Mouse (Mus musculus): ENCODE measurements at regions not wholly inside any gene's neighbourhood (a gene's known extent, or its start where the extent isn't known, plus 50 kb on each side); places are given as distances from the start of the nearest gene placed in this dataset.

DNA sequence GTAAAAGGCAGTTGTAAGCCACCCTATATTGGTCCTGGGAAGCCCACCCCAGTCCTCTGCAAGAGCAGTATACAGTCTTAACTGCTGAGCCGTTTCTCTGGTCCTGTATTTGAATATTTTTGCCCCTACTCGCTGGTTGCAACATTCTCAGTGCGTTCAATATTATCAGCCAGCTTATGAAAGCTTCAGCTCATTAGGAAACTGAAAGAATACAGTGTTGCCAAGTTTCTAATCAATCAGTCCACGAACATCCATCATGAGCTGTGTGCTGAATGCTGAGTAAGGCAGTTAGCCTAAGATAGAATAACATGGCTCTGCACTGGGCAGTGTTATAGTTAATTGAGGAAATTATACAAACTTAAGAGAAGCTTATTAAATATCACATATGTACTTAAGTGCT is 148.7 kb downstream of the Tmem26 start:
- no peaks in the 10 kb centered on the region for H3K4me1 ChIP-seq (ENCODE audit: control insufficient read depth, insufficient read depth, low read length)
- H3K27ac ChIP-seq (ENCODE audit: low read depth, low read length): no peak overlapping the region
- WGBS (ENCODE audit: insufficient replicate concordance): 67% methylated on average over 4 of the region's 4 CpGs
- no peaks in the 10 kb centered on the region for H3K9me3 ChIP-seq (replicated peaks; ENCODE audit: control insufficient read depth, low read length)
- no peaks in the 10 kb centered on the region for H3K27me3 ChIP-seq (ENCODE audit: control insufficient read depth, insufficient read depth, low read length)
- ATAC-seq (replicated peaks; ENCODE audit: insufficient number of reproducible peaks, low FRiP score, low TSS enrichment): no peak
- H3K36me3 ChIP-seq (ENCODE audit: control insufficient read depth, insufficient read depth, low read length): no peaks in the 10 kb centered on the region
- H3K9ac ChIP-seq (ENCODE audit: low read depth, low read length): no peak overlapping the region
- no peak overlapping the region for H3K4me3 ChIP-seq (ENCODE audit: low read depth, low read length)
- no peak overlapping the region for H3K4me2 ChIP-seq

DNA sequence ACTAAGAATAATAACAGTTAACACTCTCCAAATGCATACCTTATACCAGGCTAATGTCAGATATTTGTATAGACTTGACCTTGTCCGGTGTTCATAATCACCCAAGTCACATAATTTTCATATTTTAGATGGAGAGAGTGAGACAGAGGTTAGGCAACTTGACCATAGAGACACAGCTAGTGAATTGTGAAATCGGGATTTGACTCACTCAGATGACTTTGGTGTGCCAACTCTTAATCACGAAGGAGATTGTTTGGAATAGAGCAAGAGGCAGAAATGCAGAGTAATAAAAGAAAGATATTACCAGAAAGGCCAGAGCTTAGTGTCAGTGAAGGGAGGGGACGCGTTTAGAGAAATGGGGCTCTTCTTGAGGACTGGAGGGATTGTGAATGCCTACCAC is 152.2 kb downstream of the Tmem26 start:
- Histone ChIP-seq H3K9ac (ENCODE audit: low read depth, low read length) (no peak overlapping the region), H3K36me3 (ENCODE audit: control insufficient read depth, insufficient read depth, low read length) (no peaks in the 10 kb centered on the region), H3K9me3 (replicated peaks; ENCODE audit: control insufficient read depth, low read length) (no peaks in the 10 kb centered on the region), H3K4me2 (no peak overlapping the region), H3K27me3 (ENCODE audit: control insufficient read depth, insufficient read depth, low read length) (no peaks in the 10 kb centered on the region), H3K4me1 (ENCODE audit: control insufficient read depth, insufficient read depth, low read length) (no peaks in the 10 kb centered on the region), H3K4me3 (ENCODE audit: low read depth, low read length) (no peak overlapping the region), H3K27ac (ENCODE audit: low read depth, low read length) (no peak overlapping the region)
- 86% methylated on average over 5 of the region's 5 CpGs for WGBS (ENCODE audit: insufficient replicate concordance)
- ATAC-seq (replicated peaks; ENCODE audit: insufficient number of reproducible peaks, low FRiP score, low TSS enrichment): no peak

DNA sequence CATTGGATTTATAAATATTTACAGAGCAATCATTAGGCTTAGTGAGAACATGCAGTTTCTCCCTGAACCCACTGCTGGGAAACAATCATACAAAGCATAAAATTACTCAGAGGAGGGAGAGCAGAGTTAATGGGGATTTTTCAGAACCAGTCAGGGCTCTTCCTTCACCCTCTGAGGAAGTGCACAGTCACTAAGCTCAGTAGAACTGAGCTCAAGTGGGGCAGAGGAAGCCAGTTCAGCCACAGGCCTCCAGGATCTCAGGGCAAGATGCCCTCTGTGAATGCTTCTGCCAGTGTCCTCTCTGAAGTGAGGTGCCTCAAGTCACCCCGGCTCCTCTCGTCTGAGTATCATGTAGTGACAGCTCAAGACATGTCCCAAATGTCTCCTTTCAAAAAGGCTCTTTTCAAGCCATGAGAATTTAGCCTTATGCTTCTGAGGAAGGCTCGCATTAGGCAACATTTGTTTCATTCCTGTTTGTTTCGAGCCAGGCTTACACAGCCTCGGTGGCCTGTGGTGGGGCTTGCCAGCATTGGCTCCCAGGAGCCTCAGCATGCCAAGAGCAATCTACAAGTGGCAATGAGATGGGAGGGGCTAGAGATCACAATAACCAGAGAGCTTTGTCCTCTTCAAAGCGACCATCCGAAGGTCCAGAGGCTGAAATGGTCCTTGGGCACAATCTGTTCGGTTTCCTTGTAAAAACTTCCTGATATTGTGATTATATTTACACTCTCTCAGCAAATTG is 169.8 kb downstream of the Tmem26 start:
- Histone ChIP-seq H3K36me3 (ENCODE audit: control insufficient read depth, insufficient read depth, low read length) (no peaks in the 10 kb centered on the region), H3K9me3 (replicated peaks; ENCODE audit: control insufficient read depth, low read length) (no peaks in the 10 kb centered on the region), H3K9ac (ENCODE audit: low read depth, low read length) (no peak overlapping the region), H3K27me3 (ENCODE audit: control insufficient read depth, insufficient read depth, low read length) (no peaks in the 10 kb centered on the region), H3K4me1 (ENCODE audit: control insufficient read depth, insufficient read depth, low read length) (0 out of 2 replicates have a peak, but pooled peaks cover 3% of the 10 kb centered on the region), H3K4me3 (ENCODE audit: low read depth, low read length) (no peak overlapping the region), H3K4me2 (no peak overlapping the region), H3K27ac (ENCODE audit: low read depth, low read length) (no peak overlapping the region)
- 58% methylated on average over 8 of the region's 8 CpGs for WGBS (ENCODE audit: insufficient replicate concordance)
- ATAC-seq (replicated peaks; ENCODE audit: insufficient number of reproducible peaks, low FRiP score, low TSS enrichment): no peak

DNA sequence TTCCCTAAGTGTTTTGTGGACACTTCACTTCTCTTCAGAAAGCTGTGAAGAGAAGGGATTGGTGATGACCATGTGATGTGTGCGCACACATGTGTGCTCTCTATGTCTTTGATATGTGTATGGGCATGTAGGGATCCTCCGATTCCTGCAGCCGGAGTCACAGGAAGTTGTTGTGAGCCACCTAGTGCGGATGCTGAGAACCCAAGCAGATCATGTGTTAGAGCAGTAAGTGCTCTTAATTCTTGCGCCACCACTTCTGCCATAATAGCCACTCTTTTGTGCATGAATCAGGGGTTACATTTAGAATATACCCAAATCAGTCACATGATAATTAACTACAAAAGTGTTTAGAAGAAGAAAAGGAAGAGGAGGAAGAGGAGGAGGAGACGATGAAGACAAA is 170.7 kb downstream of the Tmem26 start:
- Histone ChIP-seq H3K9ac (ENCODE audit: low read depth, low read length) (no peak overlapping the region), H3K27me3 (ENCODE audit: control insufficient read depth, insufficient read depth, low read length) (no peaks in the 10 kb centered on the region), H3K4me2 (no peak overlapping the region), H3K27ac (ENCODE audit: low read depth, low read length) (no peak overlapping the region), H3K36me3 (ENCODE audit: control insufficient read depth, insufficient read depth, low read length) (no peaks in the 10 kb centered on the region), H3K4me3 (ENCODE audit: low read depth, low read length) (no peak overlapping the region), H3K4me1 (ENCODE audit: control insufficient read depth, insufficient read depth, low read length) (0 out of 2 replicates have a peak, but pooled peaks cover 3% of the 10 kb centered on the region), H3K9me3 (replicated peaks; ENCODE audit: control insufficient read depth, low read length) (no peaks in the 10 kb centered on the region)
- WGBS (ENCODE audit: insufficient replicate concordance): 77% methylated on average over 6 of the region's 6 CpGs
- ATAC-seq (replicated peaks; ENCODE audit: insufficient number of reproducible peaks, low FRiP score, low TSS enrichment): no peak

DNA sequence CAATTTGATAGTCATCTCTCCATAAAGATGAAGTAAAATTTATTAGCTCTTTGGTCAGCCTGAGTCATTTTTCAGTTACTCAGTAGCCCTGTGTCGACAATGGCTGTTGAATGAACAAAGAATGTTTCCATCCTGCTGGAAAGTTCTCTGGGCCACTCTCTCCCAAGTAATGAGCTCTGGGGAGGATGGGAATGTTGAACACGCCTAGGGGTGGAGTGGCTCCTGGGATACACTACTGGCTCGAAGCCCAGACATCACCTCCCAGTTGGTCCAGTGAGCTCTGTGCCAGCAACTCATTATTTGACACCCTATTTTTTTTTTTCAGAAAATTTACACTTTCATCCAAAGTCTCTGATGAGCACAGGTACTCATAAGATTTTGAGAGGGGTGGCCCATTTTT is 174.1 kb downstream of the Tmem26 start:
- 68% methylated on average over 3 of the region's 3 CpGs for WGBS (ENCODE audit: insufficient replicate concordance)
- Histone ChIP-seq H3K4me2 (no peak overlapping the region), H3K4me3 (ENCODE audit: low read depth, low read length) (no peak overlapping the region), H3K36me3 (ENCODE audit: control insufficient read depth, insufficient read depth, low read length) (no peaks in the 10 kb centered on the region), H3K9ac (ENCODE audit: low read depth, low read length) (no peak overlapping the region), H3K4me1 (ENCODE audit: control insufficient read depth, insufficient read depth, low read length) (0 out of 2 replicates have a peak, but pooled peaks cover 3% of the 10 kb centered on the region), H3K27ac (ENCODE audit: low read depth, low read length) (no peak overlapping the region), H3K27me3 (ENCODE audit: control insufficient read depth, insufficient read depth, low read length) (no peaks in the 10 kb centered on the region), H3K9me3 (replicated peaks; ENCODE audit: control insufficient read depth, low read length) (no peaks in the 10 kb centered on the region)
- ATAC-seq (replicated peaks; ENCODE audit: insufficient number of reproducible peaks, low FRiP score, low TSS enrichment): no peak

DNA sequence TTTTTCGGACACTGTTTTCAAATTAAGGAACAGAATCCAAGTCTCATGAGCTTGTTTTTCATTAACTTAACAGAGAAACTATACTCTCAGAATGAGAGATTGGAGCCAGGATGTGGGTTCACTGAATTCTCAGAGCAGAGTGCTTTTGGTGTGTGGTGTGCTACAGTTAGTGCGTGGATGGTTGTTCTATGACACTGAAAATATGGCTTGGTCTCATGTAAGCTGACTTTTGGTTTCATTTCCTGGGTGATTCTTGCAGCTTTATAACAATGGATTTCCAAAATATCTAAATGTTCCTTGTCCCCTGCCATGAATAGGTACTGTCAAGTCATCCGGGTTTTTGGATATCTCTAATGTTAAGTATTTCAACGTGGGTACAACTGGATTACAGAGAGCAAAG is 177.7 kb downstream of the Tmem26 start:
- WGBS (ENCODE audit: insufficient replicate concordance): 67% methylated on average over 4 of the region's 4 CpGs
- Histone ChIP-seq H3K4me1 (ENCODE audit: control insufficient read depth, insufficient read depth, low read length) (no peaks in the 10 kb centered on the region), H3K4me3 (ENCODE audit: low read depth, low read length) (no peak overlapping the region), H3K36me3 (ENCODE audit: control insufficient read depth, insufficient read depth, low read length) (no peaks in the 10 kb centered on the region), H3K27me3 (ENCODE audit: control insufficient read depth, insufficient read depth, low read length) (no peaks in the 10 kb centered on the region), H3K9ac (ENCODE audit: low read depth, low read length) (no peak overlapping the region), H3K4me2 (no peak overlapping the region), H3K9me3 (replicated peaks; ENCODE audit: control insufficient read depth, low read length) (no peaks in the 10 kb centered on the region), H3K27ac (ENCODE audit: low read depth, low read length) (no peak overlapping the region)
- ATAC-seq (replicated peaks; ENCODE audit: insufficient number of reproducible peaks, low FRiP score, low TSS enrichment): no peak

DNA sequence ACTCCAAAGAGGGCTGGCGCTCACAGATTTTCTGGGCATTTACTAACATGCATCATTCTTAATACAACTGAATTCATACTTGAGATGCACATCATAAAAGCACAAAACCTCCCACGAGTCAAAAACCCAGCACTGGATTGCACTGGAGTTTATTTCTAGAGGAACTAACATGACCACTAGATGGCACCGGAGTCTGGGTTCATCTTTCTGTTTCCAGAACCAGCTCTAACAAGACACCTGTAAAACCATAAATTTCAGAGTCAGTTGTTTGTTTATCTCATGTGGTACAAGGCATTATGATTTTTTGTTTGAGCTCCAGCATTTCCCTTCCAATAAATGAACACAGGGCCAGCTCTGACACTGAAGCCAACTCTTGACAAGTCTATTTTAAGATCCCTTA is 179.2 kb downstream of the Tmem26 start:
- Histone ChIP-seq H3K4me2 (no peak overlapping the region), H3K9me3 (replicated peaks; ENCODE audit: control insufficient read depth, low read length) (no peaks in the 10 kb centered on the region), H3K9ac (ENCODE audit: low read depth, low read length) (no peak overlapping the region), H3K4me1 (ENCODE audit: control insufficient read depth, insufficient read depth, low read length) (no peaks in the 10 kb centered on the region), H3K36me3 (ENCODE audit: control insufficient read depth, insufficient read depth, low read length) (no peaks in the 10 kb centered on the region), H3K27me3 (ENCODE audit: control insufficient read depth, insufficient read depth, low read length) (no peaks in the 10 kb centered on the region), H3K27ac (ENCODE audit: low read depth, low read length) (no peak overlapping the region), H3K4me3 (ENCODE audit: low read depth, low read length) (no peak overlapping the region)
- ATAC-seq (replicated peaks; ENCODE audit: insufficient number of reproducible peaks, low FRiP score, low TSS enrichment): no peak
- WGBS (ENCODE audit: insufficient replicate concordance): 24% methylated on average over 3 of the region's 3 CpGs

DNA sequence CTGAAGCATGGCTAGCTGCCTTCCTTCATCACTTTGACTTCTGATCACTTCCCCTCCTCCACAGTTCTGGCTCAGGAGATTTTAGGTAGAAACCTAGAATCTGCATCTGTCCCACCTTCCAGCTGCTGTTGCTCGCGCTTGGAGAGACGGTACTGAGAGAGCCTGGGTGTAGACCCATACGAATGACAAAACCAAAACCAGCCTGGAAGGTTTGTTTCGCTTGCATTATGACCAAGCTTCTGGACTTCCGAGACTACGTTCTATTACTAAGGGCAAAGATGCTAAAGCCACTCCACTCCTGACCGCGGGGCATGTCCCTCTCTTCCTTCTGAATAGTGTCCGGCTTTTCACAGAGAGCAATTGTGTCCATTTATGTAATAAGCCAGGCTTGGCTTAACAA is 180.9 kb downstream of the Tmem26 start:
- Histone ChIP-seq H3K9me3 (replicated peaks; ENCODE audit: control insufficient read depth, low read length) (no peaks in the 10 kb centered on the region), H3K4me2 (no peak overlapping the region), H3K4me3 (ENCODE audit: low read depth, low read length) (no peak overlapping the region), H3K36me3 (ENCODE audit: control insufficient read depth, insufficient read depth, low read length) (no peaks in the 10 kb centered on the region), H3K4me1 (ENCODE audit: control insufficient read depth, insufficient read depth, low read length) (no peaks in the 10 kb centered on the region), H3K27ac (ENCODE audit: low read depth, low read length) (no peak overlapping the region), H3K9ac (ENCODE audit: low read depth, low read length) (no peak overlapping the region), H3K27me3 (ENCODE audit: control insufficient read depth, insufficient read depth, low read length) (no peaks in the 10 kb centered on the region)
- WGBS (ENCODE audit: insufficient replicate concordance): 86% methylated on average over 10 of the region's 10 CpGs
- ATAC-seq (replicated peaks; ENCODE audit: insufficient number of reproducible peaks, low FRiP score, low TSS enrichment): no peak

DNA sequence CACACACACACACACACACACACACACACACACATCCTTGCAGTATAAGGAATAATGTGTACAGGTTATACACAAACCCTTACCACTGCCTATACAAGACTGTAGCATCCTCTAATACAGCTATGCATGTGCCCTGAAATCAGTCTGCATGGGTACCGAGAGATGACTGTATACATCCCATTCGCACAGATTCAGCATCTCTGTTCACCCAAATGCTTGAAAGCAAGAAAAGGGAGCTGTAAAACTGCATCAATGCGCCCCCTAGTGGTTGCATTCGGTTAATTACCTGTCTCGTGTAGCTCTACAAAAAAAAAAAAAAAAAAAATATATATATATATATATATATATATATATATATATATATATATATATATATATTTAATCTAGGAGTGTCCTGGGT is 184.8 kb downstream of the Tmem26 start:
- H3K36me3 ChIP-seq (ENCODE audit: control insufficient read depth, insufficient read depth, low read length): no peaks in the 10 kb centered on the region
- no peak for ATAC-seq (replicated peaks; ENCODE audit: insufficient number of reproducible peaks, low FRiP score, low TSS enrichment)
- H3K9me3 ChIP-seq (replicated peaks; ENCODE audit: control insufficient read depth, low read length): no peaks in the 10 kb centered on the region
- H3K4me2 ChIP-seq: no peak overlapping the region
- H3K4me3 ChIP-seq (ENCODE audit: low read depth, low read length): no peak overlapping the region
- H3K9ac ChIP-seq (ENCODE audit: low read depth, low read length): no peak overlapping the region
- H3K4me1 ChIP-seq (ENCODE audit: control insufficient read depth, insufficient read depth, low read length): no peaks in the 10 kb centered on the region
- WGBS (ENCODE audit: insufficient replicate concordance): 30% methylated on average over 5 of the region's 5 CpGs
- H3K27ac ChIP-seq (ENCODE audit: low read depth, low read length): no peak overlapping the region
- no peaks in the 10 kb centered on the region for H3K27me3 ChIP-seq (ENCODE audit: control insufficient read depth, insufficient read depth, low read length)
